Mouse (Mus musculus): ENCODE measurements around the gene Tspan18.

DNA sequence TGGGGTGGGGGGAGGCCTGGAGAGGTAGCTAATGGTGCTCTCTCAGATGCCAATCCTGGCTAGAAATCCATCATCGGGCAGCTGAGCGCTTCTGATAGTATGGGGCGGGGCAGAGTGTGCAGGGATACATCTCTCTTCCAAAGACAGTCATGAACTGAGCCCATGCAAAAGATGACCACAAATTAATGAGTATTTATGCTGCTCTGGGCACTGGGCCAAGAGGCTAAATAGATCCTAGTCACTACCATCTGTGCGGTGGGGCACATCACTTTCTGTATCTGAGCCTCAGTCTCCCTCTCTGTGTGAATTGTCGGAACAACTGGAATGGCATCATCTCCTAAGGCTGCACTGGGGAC is 163.5 kb downstream of the Tspan18 start:
- TF ChIP-seq CTCF (IDR thresholded peaks at IDR 0.05) (no peak), POLR2A (IDR thresholded peaks at IDR 0.05; ENCODE audit: insufficient read depth, low read depth, low read length) (no peak), EP300 (IDR thresholded peaks at IDR 0.05; ENCODE audit: insufficient read depth, low read depth, low read length) (no peak)

Data from heart, adult 2 months (tissue).